ENCODE assay signal across 8 mouse cellular contexts in the genomic region with DNA sequence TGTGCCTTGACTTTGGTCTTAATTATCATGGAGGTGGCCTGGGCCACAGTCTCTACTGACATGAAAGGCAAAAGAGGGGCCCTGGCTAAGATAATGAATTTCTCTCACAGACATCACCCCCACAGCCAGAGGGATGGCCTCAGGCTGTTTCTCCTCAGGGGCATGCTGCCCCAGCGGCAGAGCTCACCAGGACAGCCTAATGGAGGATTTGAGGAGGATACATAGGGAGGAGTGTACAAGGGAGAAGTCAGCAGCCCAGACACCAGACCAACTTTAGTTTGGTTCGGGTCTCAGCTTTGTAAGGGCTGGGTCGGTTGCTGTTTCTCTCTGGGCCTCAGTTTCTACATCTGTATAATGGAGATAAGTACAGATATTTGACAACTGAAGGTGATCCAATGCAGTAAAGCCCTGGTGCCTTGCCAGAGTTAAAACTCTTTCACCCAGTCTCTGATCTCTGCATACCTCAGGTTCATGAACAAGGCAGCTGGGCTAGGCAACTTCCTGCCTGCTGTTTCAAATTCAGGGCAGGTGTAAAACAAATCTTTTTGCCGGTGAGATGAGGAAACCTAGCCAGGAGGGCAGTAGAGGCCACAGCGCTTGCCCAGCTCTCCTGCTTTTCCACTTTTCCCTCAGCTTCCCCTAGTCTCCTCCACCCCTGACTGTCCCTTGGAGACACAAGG. TPM values are rescaled to one million over a fixed set of nuclear protein-coding genes. Genes with fewer than 3 reads are reported as not detected.
DNase-seq lines count a peak whose midpoint lies in the region; ATAC-seq and TF ChIP-seq lines count a peak whose summit lies in the region.

No protein-coding gene starts in this region.

- 77% methylated on average over 5 of the region's 5 CpGs for WGBS in heart, embryonic 14.5 days
- 75% methylated on average over 5 of the region's 5 CpGs for WGBS in midbrain, embryonic 14.5 days

- no peaks in the 10 kb centered on the region for H3K27me3 ChIP-seq in heart, embryonic 14.5 days (ENCODE audit: control insufficient read depth, insufficient read depth, low read length)
- H3K27me3 ChIP-seq in midbrain, embryonic 14.5 days (ENCODE audit: control insufficient read depth, insufficient read depth, low read length), result no peaks in the 10 kb centered on the region

- peak overlapping the region; percentile 55 for H3K4me2 ChIP-seq in heart, embryonic 14.5 days (ENCODE audit: low read length)
- no peak overlapping the region for H3K4me2 ChIP-seq in midbrain, embryonic 14.5 days (ENCODE audit: low read length)

- DNase-seq in heart, postnatal 4 days, result no peak
- DNase-seq in B cell, adult 2 months, result peak; percentile 23 to 42
- no peak for DNase-seq in midbrain, embryonic 14.5 days
- DNase-seq in urinary bladder, postnatal 10 days (ENCODE audit: low spot score), result no peak
- DNase-seq in layer of hippocampus, adult 8-10 months (ENCODE audit: low spot score in 2 of 2), result no peak
- DNase-seq in gastrocnemius, postnatal 36 days, result no peak

- H3K4me1 ChIP-seq in heart, embryonic 14.5 days (ENCODE audit: control insufficient read depth in 2 of 2, insufficient read depth in 2 of 2, low read length in 2 of 2), result peaks cover 16 to 17% of the 10 kb centered on the region in 2 experiments
- H3K4me1 ChIP-seq in embryonic fibroblast, embryonic 13.5 days (ENCODE audit: control insufficient read depth, insufficient read depth, low read length), result peaks cover 5% of the 10 kb centered on the region
- H3K4me1 ChIP-seq in midbrain, embryonic 14.5 days (ENCODE audit: control insufficient read depth, insufficient read depth, low read length), result peaks cover 7% of the 10 kb centered on the region; the same call in 1 of the 2 replicates

- H3K9ac ChIP-seq in heart, embryonic 14.5 days (ENCODE audit: low read length), result peak overlapping the region; percentile 61
- no peak overlapping the region for H3K9ac ChIP-seq in midbrain, embryonic 14.5 days (replicated peaks; ENCODE audit: low read length)

- no peaks in the 10 kb centered on the region for H3K9me3 ChIP-seq in heart, embryonic 14.5 days (ENCODE audit: control insufficient read depth, low read length)
- no peaks in the 10 kb centered on the region for H3K9me3 ChIP-seq in midbrain, embryonic 14.5 days (ENCODE audit: control insufficient read depth, low read length)

- H3K27ac ChIP-seq in heart, embryonic 14.5 days (replicated peaks in 1 of 2; ENCODE audit: control insufficient read depth in 1 of 2, insufficient read depth in 1 of 2, low read depth in 2 of 2, low read length in 2 of 2), result peak overlapping the region; percentile 33 to 74; a peak in 3 of 4 replicates
- peak overlapping the region; percentile 83; the same call in 1 of the 2 replicates for H3K27ac ChIP-seq in embryonic fibroblast, embryonic 13.5 days (ENCODE audit: insufficient read depth, low read length)
- peak overlapping the region; percentile 60 for H3K27ac ChIP-seq in midbrain, embryonic 14.5 days (replicated peaks; ENCODE audit: low read depth, low read length)

- H3K36me3 ChIP-seq in heart, embryonic 14.5 days (ENCODE audit: control insufficient read depth, insufficient read depth, low read length), result no peaks in the 10 kb centered on the region
- no peaks in the 10 kb centered on the region for H3K36me3 ChIP-seq in midbrain, embryonic 14.5 days (ENCODE audit: control insufficient read depth, insufficient read depth, low read length)

- H3K4me3 ChIP-seq in heart, embryonic 14.5 days (ENCODE audit: control insufficient read depth in 1 of 2, insufficient read depth in 1 of 2, low read depth in 1 of 2, low read length in 2 of 2), result no peak overlapping the region; a peak in 2 of 4 replicates
- H3K4me3 ChIP-seq in embryonic fibroblast, embryonic 13.5 days (ENCODE audit: insufficient read depth, low read length), result no peak overlapping the region
- no peak overlapping the region for H3K4me3 ChIP-seq in midbrain, embryonic 14.5 days (replicated peaks; ENCODE audit: low read depth, low read length)

- intact Hi-C loops in gastrocnemius, postnatal 36 days (cut with DNase I), result no loop called here

- no peak for TF ChIP-seq CTCF in embryonic fibroblast, embryonic 13.5 days (IDR thresholded peaks at IDR 0.05; ENCODE audit: borderline replicate concordance, insufficient read depth, low read length)

- TF ChIP-seq POLR2A in embryonic fibroblast, embryonic 13.5 days (IDR thresholded peaks at IDR 0.05; ENCODE audit: low read depth, low read length), result no peak

- ATAC-seq in heart, embryonic 14.5 days (ENCODE audit: insufficient number of reproducible peaks, insufficient read depth, low FRiP score, low read depth), result no peak
- no peak; the same call in 1 of the 2 replicates for ATAC-seq in midbrain, embryonic 14.5 days (ENCODE audit: low FRiP score, low TSS enrichment)

RNA-seq across cellular contexts. Expression of a gene that starts 0.9 kb away (rescaled TPM):
- 0.55 and 0.82 TPM in 2 replicates for polyA plus RNA-seq in heart, embryonic 14.5 days (2014; fragmentation: Nextera tagmentation; extraction: Ambion mirVana)
- total RNA-seq in heart, postnatal 4 days (2021), result 1 to 10 TPM; 1.4 to 1.5 TPM
- polyA plus RNA-seq in embryonic fibroblast, embryonic 13.5 days (2011; ENCODE audit: insufficient read length, low read depth, missing spikeins), result 2.6 and 4.1 TPM in 2 replicates
- polyA plus RNA-seq in midbrain, embryonic 14.5 days (2014; fragmentation: Nextera tagmentation; extraction: Ambion mirVana), result 0.24 and 1.0 TPM in 2 replicates
- total RNA-seq in layer of hippocampus, adult 8-10 months (2022), result 1 to 10 TPM; 2.0 to 4.2 (median 3.0) TPM
- total RNA-seq in gastrocnemius, postnatal 36 days (2021), result under 1 TPM; 0.69 to 0.89 TPM

RNA-seq across cellular contexts. Expression of a gene that starts 49.0 kb away (rescaled TPM):
- polyA plus RNA-seq in heart, embryonic 14.5 days (2014; fragmentation: Nextera tagmentation; extraction: Ambion mirVana), result 140 and 146 TPM in 2 replicates
- total RNA-seq in heart, postnatal 4 days (2021), result 10 to 100 TPM; 43.6 to 44.8 TPM
- polyA plus RNA-seq in embryonic fibroblast, embryonic 13.5 days (2011; ENCODE audit: insufficient read length, low read depth, missing spikeins), result 142 and 173 TPM in 2 replicates
- 292 and 344 TPM in 2 replicates for polyA plus RNA-seq in midbrain, embryonic 14.5 days (2014; fragmentation: Nextera tagmentation; extraction: Ambion mirVana)
- 100 to 1,000 TPM in 1 of 4 experiments, 10 to 100 TPM in 3; 96.9 to 102 (median 98.8) TPM for total RNA-seq in layer of hippocampus, adult 8-10 months (2022)
- 10 to 100 TPM; 20.4 to 22.0 TPM for total RNA-seq in gastrocnemius, postnatal 36 days (2021)

Comparison
In these comparisons a context has a peak if more than half of its experiments do, and no peak if none do; other contexts are left out.
1. DNase-seq: peak in B cell, adult 2 months (2 of 2); none in heart, postnatal 4 days (single experiment), midbrain, embryonic 14.5 days (single experiment), urinary bladder, postnatal 10 days (single experiment), layer of hippocampus, adult 8-10 months (0 of 2) and gastrocnemius, postnatal 36 days (0 of 2).
2. Peak in every context shown above with its lines, with median percentiles within 50 percentile points of each other: H3K27ac ChIP-seq.